Mouse (Mus musculus) liver, embryonic 16.5 days (tissue): ENCODE measurements around the gene Arpp19. TPM values are rescaled to one million over a fixed set of nuclear protein-coding genes. Genes with fewer than 3 reads are reported as not detected.

Experiments used
- ATAC-seq: fragments of 200-750 bp; cut with Nextera tagmentation; 2 replicates; pipeline ENCODE4 v1.8.0; 2017; ENCODE audit warnings: low read depth, mild to moderate bottlenecking, moderate number of reproducible peaks, moderate library complexity
- H3K27ac ChIP-seq: fragments of 300-500 bp; sonication (generic); 2 replicates; pipeline ENCODE4 v1.5.1; 2014; ENCODE audit warnings: mild to moderate bottlenecking, low read length
- H3K27me3 ChIP-seq: fragments of 300-500 bp; sonication (generic); 2 replicates; pipeline ENCODE4 v1.6.1; 2014; ENCODE audit warnings: low read depth, low read length, mixed read lengths; ENCODE audit not compliant: control insufficient read depth, insufficient read depth
- H3K36me3 ChIP-seq: fragments of 300-500 bp; sonication (generic); 2 replicates; pipeline ENCODE4 v1.6.1; 2014; ENCODE audit warnings: mild to moderate bottlenecking; ENCODE audit not compliant: control insufficient read depth, insufficient read depth
- H3K4me1 ChIP-seq: fragments of 300-500 bp; sonication (generic); 2 replicates; pipeline ENCODE4 v1.6.1; 2014; ENCODE audit warnings: low read depth, low read length, mixed read lengths; ENCODE audit not compliant: control insufficient read depth
- H3K4me2 ChIP-seq: fragments of 300-500 bp; sonication (generic); 2 replicates; pipeline ENCODE4 v1.6.1; 2014; ENCODE audit warnings: low read depth, low read length, mixed read lengths
- H3K4me3 ChIP-seq: fragments of 300-500 bp; sonication (generic); 2 replicates; pipeline ENCODE4 v1.5.1; 2014; ENCODE audit warnings: low read depth, mild to moderate bottlenecking, low read length
- H3K9ac ChIP-seq: fragments of 300-500 bp; sonication (generic); 2 replicates; pipeline ENCODE4 v1.6.1; 2014; ENCODE audit warnings: low read depth, low read length
- H3K9me3 ChIP-seq: fragments of 300-500 bp; sonication (generic); replicated peaks from 2 replicates; pipeline ENCODE4 v1.6.1; 2016; ENCODE audit warnings: low read length; ENCODE audit not compliant: control insufficient read depth
- polyA plus RNA-seq: library from polyadenylated mRNA; unstranded; fragments of >200 nt; fragmentation: Nextera tagmentation; extraction: Ambion mirVana; gene quantifications from 2 replicates; pipeline ENCODE4 v1.2.1, GENCODE M21; 2015

The Arpp19 gene
- polyA plus RNA-seq, 1 experiment from 2014 or later = 109 TPM

GRCm38 (mm10) chr9:75102131-75102530 is 64.7 kb downstream of the Arpp19 start:
- no peaks in the 10 kb centered on the region for H3K4me1 ChIP-seq
- no peaks in the 10 kb centered on the region for H3K36me3 ChIP-seq
- H3K27ac ChIP-seq = no peak overlapping the region
- no peak overlapping the region for H3K4me2 ChIP-seq
- ATAC-seq = no peak
- no peaks in the 10 kb centered on the region for H3K27me3 ChIP-seq
- H3K9ac ChIP-seq = no peak overlapping the region
- no peaks in the 10 kb centered on the region for H3K9me3 ChIP-seq
- H3K4me3 ChIP-seq = no peak overlapping the region

Other genes starting within 250 kb of the Arpp19 start
- gene Onecut1, start 175.7 kb upstream of the Arpp19 start, polyA plus RNA-seq = 2.4 and 2.6 TPM in 2 replicates
- 2.5 and 2.7 TPM in 2 replicates for gene Fam214a, start 84.7 kb upstream of the Arpp19 start, polyA plus RNA-seq
- gene Myo5a, start 33.4 kb downstream of the Arpp19 start, polyA plus RNA-seq = 1.4 and 1.6 TPM in 2 replicates
- 1.1 and 1.6 TPM in 2 replicates for gene Myo5c, start 194.4 kb downstream of the Arpp19 start, polyA plus RNA-seq